Mouse (Mus musculus) frontal cortex, adult (tissue): ENCODE data around the gene Nfe2.
A peak's percentile ranks its signal among the peaks of the same experiment; 100 is the strongest.

ENCODE experiments used
- ATAC-seq: cut with Nextera tagmentation; 2 replicates; pipeline ENCODE4 v1.9.2; 2017; ENCODE audit warnings: mild to moderate bottlenecking, moderate library complexity, mixed read lengths; ENCODE audit not compliant: low TSS enrichment

The Nfe2 gene

DNA sequence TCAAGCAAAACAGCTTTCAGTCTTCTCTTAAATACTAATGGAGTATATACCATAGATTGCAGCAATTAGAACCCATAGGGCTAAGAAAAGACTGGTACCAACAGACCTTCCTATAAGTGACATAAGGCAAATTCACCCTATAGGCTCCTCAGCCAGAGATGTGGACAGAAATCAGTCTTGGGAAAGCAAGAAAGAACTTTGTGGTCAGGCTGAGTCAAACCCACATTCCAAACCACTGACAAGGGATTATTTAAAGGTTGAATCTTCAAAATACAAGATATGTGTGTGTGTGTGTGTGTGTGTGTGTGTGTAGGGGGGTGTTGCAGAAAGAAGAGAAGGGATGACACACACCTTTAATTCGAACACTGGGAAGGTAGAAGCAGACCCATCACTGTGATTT lies 36.8 kb downstream of the Nfe2 start:
- ATAC-seq, result no peak

DNA sequence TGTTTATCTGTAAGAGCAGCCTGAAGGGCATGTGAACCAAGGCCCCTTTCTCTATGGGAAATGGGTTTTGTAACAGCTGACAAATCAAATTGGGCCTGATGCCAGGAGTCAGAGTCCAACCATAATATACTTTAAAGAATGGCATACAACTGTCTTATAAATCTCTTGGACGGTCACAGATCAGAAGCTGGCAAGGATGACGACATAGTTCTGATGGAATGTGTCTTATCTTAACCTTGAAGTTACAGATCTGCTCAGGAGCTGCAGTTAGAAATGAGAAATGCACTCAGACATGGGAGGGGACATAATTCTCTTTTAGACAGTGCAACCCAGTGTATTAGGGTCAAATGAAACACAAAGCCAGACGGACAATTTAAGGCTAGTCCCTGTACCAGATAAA lies 37.4 kb downstream of the Nfe2 start:
- no peak for ATAC-seq

DNA sequence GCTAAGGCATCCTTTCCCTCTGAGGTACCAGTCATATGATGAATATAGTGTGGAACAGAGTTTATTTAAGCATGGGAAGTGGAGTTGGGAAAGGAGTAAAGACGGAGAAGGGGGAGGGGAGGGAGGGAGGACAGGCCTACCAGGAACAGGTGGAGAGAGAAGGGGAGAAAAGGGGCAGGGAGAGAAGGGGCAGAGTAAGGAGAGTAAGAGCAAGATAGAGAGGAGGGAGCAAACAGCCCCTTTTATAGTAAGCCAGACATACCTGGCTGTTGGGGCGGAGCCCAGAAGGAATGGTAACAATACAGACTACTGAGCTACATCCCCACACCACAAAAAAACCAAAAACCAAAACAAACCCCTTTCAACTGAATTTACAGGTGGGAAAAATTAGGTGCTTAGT lies 42.2 kb downstream of the Nfe2 start:
- no peak for ATAC-seq

DNA sequence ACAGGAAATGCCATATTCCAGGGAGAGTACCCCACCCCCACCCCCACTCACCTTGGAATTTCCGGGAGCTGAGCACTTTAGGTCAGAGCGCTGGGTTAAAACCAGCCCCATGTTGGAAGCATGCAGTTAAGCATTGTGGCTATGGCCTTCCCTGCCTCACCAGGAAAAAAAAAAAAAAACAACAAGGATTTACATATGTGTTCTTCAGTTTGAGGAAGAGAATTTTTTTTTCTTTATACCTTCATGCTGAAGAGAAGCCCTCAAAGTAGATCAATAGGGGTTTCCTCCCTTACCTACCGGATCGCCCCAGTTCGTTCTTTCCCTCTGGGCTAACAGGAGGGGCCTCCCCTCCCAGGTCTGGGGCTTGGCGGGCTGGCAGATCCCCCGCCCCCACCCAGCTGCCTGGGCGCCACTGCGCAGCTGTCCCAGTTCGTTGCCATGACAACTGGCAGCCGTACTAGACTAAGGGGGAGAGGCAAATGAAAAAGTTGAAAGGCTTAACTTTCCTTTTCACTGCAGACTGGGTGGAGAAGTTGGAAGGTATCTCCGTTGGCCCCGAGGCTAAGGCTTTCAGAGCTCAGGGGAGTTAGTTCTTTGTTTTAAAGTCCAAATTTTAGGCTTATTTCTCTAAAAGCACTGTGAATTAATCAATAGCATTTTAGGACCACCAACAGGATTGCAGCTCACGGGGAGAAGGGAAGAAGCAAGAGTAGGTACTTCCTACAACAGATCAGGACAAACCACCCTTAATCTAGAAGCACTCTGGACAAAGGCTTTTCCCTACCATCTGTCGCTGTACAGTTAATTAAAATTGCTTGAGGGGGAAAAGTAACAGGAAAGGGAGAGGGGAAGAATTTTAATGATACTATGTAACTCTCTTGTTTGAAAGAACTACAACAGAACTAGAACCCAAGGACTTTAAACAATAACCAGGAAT lies 43.0 kb downstream of the Nfe2 start:
- peak; percentile 97 for ATAC-seq

DNA sequence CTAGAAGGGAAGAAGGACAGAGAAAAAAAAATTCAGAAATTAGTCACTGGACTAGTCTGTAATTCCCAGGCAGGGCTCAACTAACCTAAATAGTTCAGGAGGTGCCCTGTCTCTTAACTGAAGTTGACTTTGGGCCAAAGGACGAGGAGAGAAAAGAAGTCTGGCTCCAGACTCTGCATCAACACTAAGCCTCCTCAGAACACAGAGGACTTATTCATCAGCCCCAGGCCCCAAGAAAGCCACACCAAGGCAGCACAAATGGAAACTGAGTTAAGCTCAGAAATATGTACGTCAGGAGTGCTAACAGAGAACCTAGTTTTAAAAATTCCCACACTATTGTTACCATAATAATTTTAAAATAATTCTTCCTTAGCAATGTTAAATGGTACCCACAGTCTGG lies 44.1 kb downstream of the Nfe2 start:
- no peak; the same call in 1 of the 2 replicates for ATAC-seq

DNA sequence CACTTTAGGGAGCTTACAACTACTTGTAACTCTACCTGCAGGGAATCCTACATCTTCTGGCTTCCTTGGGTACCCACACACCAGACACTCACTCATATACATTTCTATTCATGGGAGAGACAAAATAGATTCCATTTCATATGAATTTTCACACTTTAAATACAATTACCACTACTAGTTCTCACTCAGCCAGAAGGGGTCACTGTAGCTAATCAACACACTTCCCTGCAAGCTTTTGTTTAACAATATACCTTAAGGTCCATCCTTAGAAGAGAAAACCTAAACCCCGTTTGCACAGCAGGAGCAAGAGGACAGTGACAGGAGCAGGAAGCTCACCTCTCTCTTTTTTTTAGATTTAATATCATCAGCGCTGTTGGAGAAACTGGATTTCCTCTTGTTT lies 53.0 kb downstream of the Nfe2 start:
- ATAC-seq, result no peak; the same call in 1 of the 2 replicates

DNA sequence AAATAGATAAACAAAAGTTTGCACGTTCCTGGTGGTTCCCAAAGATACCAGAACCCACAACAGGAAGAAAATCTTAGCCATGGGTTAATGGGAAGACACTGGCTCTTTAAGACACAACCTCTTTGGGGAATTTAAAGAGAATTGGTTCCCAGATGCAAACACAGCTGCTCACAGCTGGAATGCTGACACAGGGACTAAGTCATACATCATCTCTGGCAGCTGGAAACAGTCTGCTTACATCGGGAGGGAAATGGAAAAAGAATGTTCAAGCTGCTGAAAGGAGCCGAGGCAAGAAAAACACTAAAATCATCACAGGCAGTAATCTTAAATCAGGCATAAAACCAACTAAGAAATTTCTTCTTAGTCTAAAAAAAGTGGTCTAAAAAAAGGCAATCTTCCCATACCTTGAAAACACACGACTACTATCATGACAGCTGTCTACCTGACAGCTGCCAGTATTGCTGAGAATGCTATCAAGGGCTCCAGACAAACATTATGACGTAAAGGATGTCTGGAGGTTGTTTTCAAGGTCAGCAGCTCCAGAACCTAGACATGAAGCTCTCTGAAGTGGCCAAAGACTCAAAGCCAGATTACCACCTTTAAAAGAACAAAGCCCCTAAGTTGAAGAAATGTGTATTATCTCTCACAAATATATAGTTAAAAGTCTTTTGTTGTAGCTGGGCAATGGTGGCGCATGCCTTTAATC lies 56.0 kb downstream of the Nfe2 start:
- ATAC-seq, result no peak; the same call in 1 of the 2 replicates
